Mouse (Mus musculus) kidney, embryonic 14.5 days (tissue): ENCODE results near the gene Shc1. TPM values are rescaled to one million over a fixed set of nuclear protein-coding genes. Genes with fewer than 3 reads are reported as not detected.
"Not testable (repeated sequence)": the region's sequence is repeated elsewhere in the genome, so short reads cannot be mapped to it uniquely, and the experiment has no call there.

Experiments
- ATAC-seq: fragments of 200-750 bp; cut with Nextera tagmentation; 2 replicates; pipeline ENCODE4 v1.8.0; 2017; ENCODE audit warnings: moderate number of reproducible peaks, mild to moderate bottlenecking, moderate TSS enrichment, moderate library complexity; ENCODE audit not compliant: low FRiP score, low TSS enrichment
- H3K27ac ChIP-seq: fragments of 300-500 bp; sonication (generic); 2 replicates; pipeline ENCODE4 v1.5.1; 2014; ENCODE audit warnings: low read depth, mild to moderate bottlenecking, low read length, moderate library complexity, mixed read lengths
- H3K27me3 ChIP-seq: fragments of 300-500 bp; sonication (generic); 2 replicates; pipeline ENCODE4 v1.6.1; 2014; ENCODE audit warnings: mild to moderate bottlenecking, low read length; ENCODE audit not compliant: control insufficient read depth, insufficient read depth
- H3K36me3 ChIP-seq: fragments of 300-500 bp; sonication (generic); 2 replicates; pipeline ENCODE4 v1.6.1; 2014; ENCODE audit warnings: low read length, mixed read lengths; ENCODE audit not compliant: control insufficient read depth, insufficient read depth
- H3K4me1 ChIP-seq: fragments of 300-500 bp; sonication (generic); 2 replicates; pipeline ENCODE4 v1.6.1; 2014; ENCODE audit warnings: low read length, mixed read lengths; ENCODE audit not compliant: control insufficient read depth, insufficient read depth
- H3K4me2 ChIP-seq: fragments of 300-500 bp; sonication (generic); replicated peaks from 2 replicates; pipeline ENCODE4 v1.6.1; 2014; ENCODE audit warnings: low read depth, mild to moderate bottlenecking, low read length
- H3K4me3 ChIP-seq: fragments of 300-500 bp; sonication (generic); 2 replicates; pipeline ENCODE4 v1.5.1; 2014; ENCODE audit warnings: mild to moderate bottlenecking, low read length
- H3K9ac ChIP-seq: fragments of 300-500 bp; sonication (generic); 2 replicates; pipeline ENCODE4 v1.6.1; 2014; ENCODE audit warnings: low read depth, mild to moderate bottlenecking, low read length, moderate library complexity
- H3K9me3 ChIP-seq: fragments of 300-500 bp; sonication (generic); 2 replicates; pipeline ENCODE4 v1.6.1; 2016; ENCODE audit warnings: low read length; ENCODE audit not compliant: control insufficient read depth
- WGBS: fragments of 180-500 bp; shearing (Covaris S2); extraction: QIAGEN DNeasy Blood & Tissue Kit; methylation state at CpG from one replicate; pipeline ENCODE4 v1.1.7; 2014; 5-methylcytosine and 5-hydroxymethylcytosine counted together
- polyA plus RNA-seq: library from polyadenylated mRNA; unstranded; fragments of >200 nt; fragmentation: Nextera tagmentation; extraction: Ambion mirVana; gene quantifications from 2 replicates; pipeline ENCODE4 v1.2.1, GENCODE M21; 2014

The Shc1 gene
- polyA plus RNA-seq, 1 experiment from 2014 or later = 64.0 TPM

- H3K9ac ChIP-seq = peak overlapping the region; percentile 70; the same call in 1 of the 2 replicates
- H3K9me3 ChIP-seq = no peaks in the 10 kb centered on the region
- 2% methylated on average over 11 of the region's 11 CpGs for WGBS
- peak overlapping the region; percentile 91 for H3K27ac ChIP-seq
- no peaks in the 10 kb centered on the region for H3K27me3 ChIP-seq
- peak overlapping the region; percentile 57 for H3K4me3 ChIP-seq
- H3K36me3 ChIP-seq = peaks cover 32% of the 10 kb centered on the region
- peak; percentile 83 for ATAC-seq
- H3K4me1 ChIP-seq = peaks cover 50% of the 10 kb centered on the region
- peak overlapping the region; percentile 88 for H3K4me2 ChIP-seq
Measured at GRCm38 (mm10) chr3:89421002-89421774, 2.9 kb downstream of the Shc1 start.

DNA sequence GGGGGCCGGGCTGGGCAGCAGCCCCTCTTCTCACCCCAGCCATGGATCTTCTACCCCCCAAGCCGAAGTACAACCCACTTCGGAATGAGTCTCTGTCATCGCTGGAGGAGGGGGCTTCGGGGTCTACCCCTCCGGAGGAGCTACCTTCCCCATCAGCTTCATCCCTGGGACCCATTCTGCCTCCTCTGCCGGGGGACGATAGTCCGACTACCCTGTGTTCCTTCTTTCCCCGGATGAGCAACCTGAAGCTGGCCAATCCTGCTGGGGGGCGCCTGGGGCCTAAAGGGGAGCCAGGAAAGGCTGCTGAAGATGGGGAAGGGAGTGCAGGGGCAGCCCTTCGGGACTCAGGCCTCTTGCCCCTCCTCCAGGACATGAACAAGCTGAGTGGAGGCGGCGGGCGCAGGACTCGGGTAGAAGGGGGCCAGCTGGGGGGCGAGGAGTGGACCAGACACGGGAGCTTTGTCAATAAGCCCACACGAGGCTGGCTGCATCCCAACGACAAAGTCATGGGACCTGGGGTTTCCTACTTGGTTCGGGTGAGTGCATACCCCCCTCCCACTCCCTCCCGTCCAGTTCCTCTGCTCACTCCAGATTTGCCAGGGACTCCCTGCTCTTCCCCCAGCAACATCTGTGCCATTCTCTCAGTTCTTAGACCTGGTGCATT is 3.7 kb downstream of the Shc1 start:
- Histone ChIP-seq H3K4me1 (peaks cover 43% of the 10 kb centered on the region), H3K4me3 (peak overlapping the region; percentile 57), H3K27me3 (no peaks in the 10 kb centered on the region), H3K27ac (peak overlapping the region; percentile 91), H3K36me3 (peaks cover 34% of the 10 kb centered on the region; the same call in 1 of the 2 replicates), H3K4me2 (peak overlapping the region; percentile 88), H3K9me3 (no peaks in the 10 kb centered on the region), H3K9ac (peak overlapping the region; percentile 70)
- no peak for ATAC-seq
- 3% methylated on average over 22 of the region's 22 CpGs for WGBS

DNA sequence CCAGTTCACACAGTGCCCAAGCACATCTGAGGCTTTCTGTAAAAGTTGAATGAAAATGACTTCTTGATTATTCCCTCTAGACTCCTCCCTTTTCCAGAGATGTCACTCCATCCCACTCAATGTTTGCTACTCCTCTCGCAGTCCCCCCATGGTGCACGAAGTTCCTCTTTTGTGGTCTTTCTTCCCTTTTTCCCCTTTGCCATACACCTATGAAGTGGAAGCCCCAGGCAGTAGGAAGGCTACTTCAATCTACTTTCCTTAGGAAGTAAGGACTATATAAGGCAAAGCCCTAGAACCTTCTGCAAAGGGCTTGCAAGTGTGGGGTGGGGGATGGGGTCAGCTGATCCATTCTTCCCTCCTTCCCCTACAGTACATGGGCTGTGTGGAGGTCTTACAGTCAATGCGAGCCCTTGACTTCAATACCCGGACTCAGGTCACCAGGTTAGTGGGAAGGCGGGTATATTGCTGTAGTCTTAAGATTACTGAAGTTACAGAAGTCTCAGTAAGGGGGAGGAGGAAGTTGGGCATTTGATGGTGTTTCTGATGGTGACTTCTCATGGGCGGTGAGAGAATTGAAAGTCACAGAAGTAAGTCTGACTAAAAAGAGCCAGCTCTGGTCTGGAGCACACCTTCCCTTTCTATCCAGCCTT is 4.4 kb downstream of the Shc1 start:
- Histone ChIP-seq H3K27me3 (no peaks in the 10 kb centered on the region), H3K9ac (peak overlapping the region; percentile 70; the same call in 1 of the 2 replicates), H3K4me2 (peak overlapping the region; percentile 88), H3K9me3 (no peaks in the 10 kb centered on the region), H3K4me1 (peaks cover 42% of the 10 kb centered on the region), H3K36me3 (peaks cover 41% of the 10 kb centered on the region), H3K4me3 (peak overlapping the region; percentile 57), H3K27ac (peak overlapping the region; percentile 91; the same call in 1 of the 2 replicates)
- ATAC-seq = no peak
- 63% methylated on average over 6 of the region's 6 CpGs for WGBS

- peaks cover 46% of the 10 kb centered on the region for H3K36me3 ChIP-seq
Measured at GRCm38 (mm10) chr3:89424416-89425140, 6.3 kb downstream of the Shc1 start.

DNA sequence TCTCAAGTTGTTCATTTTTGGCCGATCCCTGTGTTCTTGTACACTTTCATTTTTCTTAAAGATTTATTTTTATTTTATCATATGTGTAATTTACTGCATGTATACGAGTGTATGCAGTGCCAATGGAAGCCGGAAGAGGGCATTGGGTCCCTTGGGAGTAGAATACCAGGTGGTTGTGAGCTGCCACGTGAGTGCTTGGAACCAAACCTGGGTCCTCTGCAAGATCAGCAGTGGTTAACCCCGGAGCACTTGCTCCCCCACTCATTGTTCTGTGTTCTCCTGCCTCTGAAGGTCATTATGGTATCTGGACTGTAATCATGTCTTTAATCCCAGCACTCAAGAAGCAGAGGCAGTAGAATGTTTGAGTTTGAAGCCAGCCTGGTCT is 6.9 kb downstream of the Shc1 start:
- WGBS = 75% methylated on average over 5 of the region's 5 CpGs
- H3K4me2 ChIP-seq = no peak overlapping the region
- no peak overlapping the region for H3K27ac ChIP-seq

More at GRCm38 (mm10) chr3:89424416-89425140, 6.3 kb downstream of the Shc1 start:
- Histone ChIP-seq H3K27me3 (no peaks in the 10 kb centered on the region), H3K27ac (0 out of 2 replicates have a peak overlapping the region, but pooled peaks have one; percentile 2), H3K9ac (no peak overlapping the region), H3K4me3 (no peak overlapping the region), H3K9me3 (no peaks in the 10 kb centered on the region), H3K4me2 (0 out of 2 replicates have a peak overlapping the region, but pooled peaks have one; percentile 2), H3K4me1 (peaks cover 42% of the 10 kb centered on the region)
- WGBS = 56% methylated on average over 5 of the region's 5 CpGs
- no peak for ATAC-seq

DNA sequence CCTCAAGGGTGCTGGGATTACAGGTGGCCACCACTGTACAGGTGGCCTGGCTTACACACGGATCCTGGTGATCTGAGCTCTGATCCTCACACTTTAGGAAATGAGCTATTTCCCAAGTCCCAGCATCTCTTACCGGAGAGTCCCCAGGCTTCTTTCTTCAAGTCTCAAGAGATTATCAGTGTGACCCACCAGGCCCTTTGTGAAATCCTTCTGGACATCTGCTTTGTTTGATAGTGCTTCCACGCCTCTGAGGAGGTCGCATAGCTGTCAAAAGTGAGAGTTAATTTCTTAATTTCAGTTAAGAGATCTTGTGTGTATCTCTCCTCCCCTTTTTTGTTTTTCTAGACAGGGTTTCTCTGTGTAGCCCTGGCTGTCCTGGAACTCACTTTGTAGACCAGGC is 7.6 kb downstream of the Shc1 start:
- Histone ChIP-seq H3K27me3 (no peaks in the 10 kb centered on the region), H3K4me1 (peaks cover 33% of the 10 kb centered on the region), H3K36me3 (peaks cover 46% of the 10 kb centered on the region), H3K4me2 (no peak overlapping the region), H3K4me3 (no peak overlapping the region), H3K27ac (no peak overlapping the region), H3K9ac (no peak overlapping the region), H3K9me3 (no peaks in the 10 kb centered on the region)
- no peak for ATAC-seq
- WGBS = 88% methylated on average over 4 of the region's 4 CpGs

More for the DNA sequence above, 6.9 kb downstream of the Shc1 start:
- Histone ChIP-seq H3K9me3 (no peaks in the 10 kb centered on the region), H3K4me3 (no peak overlapping the region), H3K4me1 (peaks cover 37% of the 10 kb centered on the region), H3K9ac (no peak overlapping the region), H3K36me3 (peaks cover 46% of the 10 kb centered on the region), H3K27me3 (no peaks in the 10 kb centered on the region)
- ATAC-seq = no peak

GRCm38 (mm10) chr3:89429021-89429420 is 10.8 kb downstream of the Shc1 start:
- not testable (repeated sequence) for H3K9ac ChIP-seq, H3K4me3 ChIP-seq, ATAC-seq, H3K9me3 ChIP-seq, H3K27me3 ChIP-seq, H3K4me2 ChIP-seq, H3K27ac ChIP-seq
- 94% methylated on average over 6 of the region's 7 CpGs for WGBS
- peaks cover 15% of the 10 kb centered on the region for H3K4me1 ChIP-seq
- peaks cover 60% of the 10 kb centered on the region for H3K36me3 ChIP-seq
